ENCODE assay signal across 15 mouse cellular contexts in the genomic region with DNA sequence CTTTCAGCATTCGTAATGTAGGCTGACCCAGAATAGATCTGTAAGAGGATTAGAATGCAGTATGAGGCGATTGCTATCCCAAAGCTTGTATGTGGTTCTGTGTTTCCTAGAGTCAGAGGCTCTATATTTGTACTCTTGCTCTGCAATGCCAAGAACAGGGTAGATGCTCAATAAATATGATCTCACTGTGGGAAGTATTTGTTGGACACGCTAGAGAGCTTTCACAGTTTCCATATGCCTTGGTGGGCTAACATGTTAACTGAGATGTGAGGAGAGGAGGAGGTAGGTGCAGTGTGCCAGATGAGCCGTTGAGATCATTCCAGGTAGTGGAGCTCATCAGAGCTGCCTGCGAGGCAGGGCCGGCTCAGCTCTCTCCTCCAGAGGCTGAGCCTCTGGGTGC.
"Had no signal": no experiment of that assay in that cellular context is flagged by ENCODE, and none has a peak within 500 bp of the region (broad histone marks: within the 10 kb centered on the region; RNA-seq: fewer than 3 reads in every experiment).

No protein-coding gene starts in this region.

- H3K4me3 ChIP-seq: limb, embryonic 13.5 days; midbrain, embryonic 13.5 days; myocyte; neural tube, embryonic 15.5 days had no signal

- H3K9ac ChIP-seq: limb, embryonic 13.5 days; liver, embryonic 14.5 days; midbrain, embryonic 13.5 days; neural tube, embryonic 15.5 days had no signal

- ATAC-seq: intestine, postnatal 0 days; midbrain, embryonic 13.5 days had no signal

- H3K4me2 ChIP-seq: limb, embryonic 13.5 days; midbrain, embryonic 13.5 days; neural tube, embryonic 15.5 days had no signal

- DNase-seq: kidney, adult 8-10 months; kidney, postnatal 36 days; layer of hippocampus, adult 9-11 months; layer of hippocampus, postnatal 36 days; lung, adult 18-20 months; spleen, adult 18-20 months; thymus, adult 2 months; thymus, postnatal 25 days had no signal

- H3K4me1 ChIP-seq: limb, embryonic 13.5 days; midbrain, embryonic 13.5 days; neural tube, embryonic 15.5 days had no signal

- H3K36me3 ChIP-seq: limb, embryonic 13.5 days; midbrain, embryonic 13.5 days; neural tube, embryonic 15.5 days had no signal

- H3K27ac ChIP-seq: kidney, postnatal 0 days; limb, embryonic 13.5 days; liver, embryonic 14.5 days; midbrain, embryonic 13.5 days; neural tube, embryonic 15.5 days had no signal

- H3K9me3 ChIP-seq: limb, embryonic 13.5 days; midbrain, embryonic 13.5 days; neural tube, embryonic 15.5 days had no signal

- H3K27me3 ChIP-seq: limb, embryonic 13.5 days; midbrain, embryonic 13.5 days; neural tube, embryonic 15.5 days had no signal
